Mouse (Mus musculus): ENCODE measurements around the gene Gm29609. TPM values are rescaled to one million over a fixed set of nuclear protein-coding genes. Genes with fewer than 3 reads are reported as not detected.

Gene Gm29609
- polyA plus RNA-seq, 1 experiment from 2014 or later, result 1.2 TPM

GRCm38 (mm10) chr5:31203866-31204265 is 24.2 kb upstream of the Gm29609 start:
- Histone ChIP-seq H3K4me3 (no peak overlapping the region), H3K9me3 (0 out of 2 replicates have a peak, but pooled peaks cover 5% of the 10 kb centered on the region), H3K27ac (replicated peaks) (no peak overlapping the region), H3K27me3 (no peaks in the 10 kb centered on the region), H3K9ac (replicated peaks) (no peak overlapping the region), H3K36me3 (peaks cover 69% of the 10 kb centered on the region), H3K4me2 (replicated peaks) (no peak overlapping the region), H3K4me1 (peaks cover 22% of the 10 kb centered on the region)
- no peak for ATAC-seq (replicated peaks)
- 85% methylated on average over 2 of the region's 2 CpGs for WGBS

GRCm38 (mm10) chr5:31202933-31203332 is 23.2 kb upstream of the Gm29609 start:
- WGBS, result 87% methylated on average over 7 of the region's 7 CpGs
- H3K4me2 ChIP-seq (replicated peaks), result peak overlapping the region; percentile 69
- no peak for ATAC-seq (replicated peaks)
- H3K4me3 ChIP-seq, result peak overlapping the region; percentile 99
- 0 out of 2 replicates have a peak, but pooled peaks cover 5% of the 10 kb centered on the region for H3K9me3 ChIP-seq
- H3K4me1 ChIP-seq, result peaks cover 22% of the 10 kb centered on the region
- peak overlapping the region; percentile 87 for H3K27ac ChIP-seq (replicated peaks)
- peaks cover 78% of the 10 kb centered on the region for H3K36me3 ChIP-seq
- no peaks in the 10 kb centered on the region for H3K27me3 ChIP-seq
- H3K9ac ChIP-seq (replicated peaks), result peak overlapping the region; percentile 49; the same call in 1 of the 2 replicates

- Histone ChIP-seq H3K36me3 (peaks cover 78% of the 10 kb centered on the region), H3K4me1 (peaks cover 22% of the 10 kb centered on the region), H3K4me3 (peak within 1 kb of the TSS; percentile 99), H3K4me2 (replicated peaks) (peak within 1 kb of the TSS; percentile 89), H3K27me3 (no peaks in the 10 kb centered on the region), H3K9ac (replicated peaks) (peak within 1 kb of the TSS; percentile 98), H3K27ac (replicated peaks) (peak within 1 kb of the TSS; percentile 87), H3K9me3 (0 out of 2 replicates have a peak, but pooled peaks cover 5% of the 10 kb centered on the region)
- peak; percentile 97 for ATAC-seq (replicated peaks)
- under 1% methylated on average over 53 of the region's 53 CpGs for WGBS
Measured at GRCm38 (mm10) chr5:31201742-31202590, 22.3 kb upstream of the Gm29609 start, which contains the start of gene Zfp513. TSS of gene Zfp513 (minus strand) at chr5:31202303.

GRCm38 (mm10) chr5:31201042-31201741 is 21.5 kb upstream of the Gm29609 start:
- peak overlapping the region; percentile 87 for H3K27ac ChIP-seq (replicated peaks)
- peaks cover 22% of the 10 kb centered on the region for H3K4me1 ChIP-seq
- WGBS, result 20% methylated on average over 13 of the region's 13 CpGs
- ATAC-seq (replicated peaks), result no peak
- peak overlapping the region; percentile 89 for H3K4me2 ChIP-seq (replicated peaks)
- H3K27me3 ChIP-seq, result no peaks in the 10 kb centered on the region
- H3K9ac ChIP-seq (replicated peaks), result peak overlapping the region; percentile 98
- H3K4me3 ChIP-seq, result peak overlapping the region; percentile 99
- peaks cover 80% of the 10 kb centered on the region for H3K36me3 ChIP-seq
- H3K9me3 ChIP-seq, result 0 out of 2 replicates have a peak, but pooled peaks cover 5% of the 10 kb centered on the region

- H3K4me3 ChIP-seq, result peak overlapping the region; percentile 99
- no peak overlapping the region for H3K4me2 ChIP-seq (replicated peaks)
- H3K36me3 ChIP-seq, result peaks cover 81% of the 10 kb centered on the region
- H3K4me1 ChIP-seq, result peaks cover 22% of the 10 kb centered on the region
- no peak for ATAC-seq (replicated peaks)
- H3K27me3 ChIP-seq, result no peaks in the 10 kb centered on the region
- H3K9me3 ChIP-seq, result 0 out of 2 replicates have a peak, but pooled peaks cover 5% of the 10 kb centered on the region
- H3K27ac ChIP-seq (replicated peaks), result no peak overlapping the region
- WGBS, result 91% methylated on average over 27 of the region's 27 CpGs
- H3K9ac ChIP-seq (replicated peaks), result no peak overlapping the region
Measured at GRCm38 (mm10) chr5:31200327-31200768, 20.6 kb upstream of the Gm29609 start.

- no peak overlapping the region for H3K4me2 ChIP-seq (replicated peaks)
- peak overlapping the region; percentile 99; the same call in 1 of the 2 replicates for H3K4me3 ChIP-seq
- ATAC-seq (replicated peaks), result no peak
- no peak overlapping the region for H3K9ac ChIP-seq (replicated peaks)
- no peak overlapping the region for H3K27ac ChIP-seq (replicated peaks)
- peaks cover 81% of the 10 kb centered on the region for H3K36me3 ChIP-seq
- H3K4me1 ChIP-seq, result peaks cover 22% of the 10 kb centered on the region
- no peaks in the 10 kb centered on the region for H3K27me3 ChIP-seq
- H3K9me3 ChIP-seq, result 0 out of 2 replicates have a peak, but pooled peaks cover 5% of the 10 kb centered on the region
- 85% methylated on average over 9 of the region's 9 CpGs for WGBS
Measured at GRCm38 (mm10) chr5:31199893-31200292, 20.2 kb upstream of the Gm29609 start.

- H3K4me1 ChIP-seq, result peaks cover 27% of the 10 kb centered on the region
- no peak overlapping the region for H3K9ac ChIP-seq (replicated peaks)
- H3K36me3 ChIP-seq, result peaks cover 81% of the 10 kb centered on the region
- no peaks in the 10 kb centered on the region for H3K27me3 ChIP-seq
- no peak overlapping the region for H3K4me3 ChIP-seq
- no peak for ATAC-seq (replicated peaks)
- no peak overlapping the region for H3K27ac ChIP-seq (replicated peaks)
- H3K4me2 ChIP-seq (replicated peaks), result no peak overlapping the region
- 0 out of 2 replicates have a peak, but pooled peaks cover 5% of the 10 kb centered on the region for H3K9me3 ChIP-seq
- 89% methylated on average over 19 of the region's 19 CpGs for WGBS
Measured at GRCm38 (mm10) chr5:31199321-31199892, 19.7 kb upstream of the Gm29609 start.

- Histone ChIP-seq H3K9ac (replicated peaks) (no peak overlapping the region), H3K27me3 (no peaks in the 10 kb centered on the region), H3K36me3 (peaks cover 78% of the 10 kb centered on the region), H3K4me1 (peaks cover 33% of the 10 kb centered on the region), H3K4me3 (no peak overlapping the region), H3K9me3 (0 out of 2 replicates have a peak, but pooled peaks cover 5% of the 10 kb centered on the region), H3K27ac (replicated peaks) (no peak overlapping the region), H3K4me2 (replicated peaks) (no peak overlapping the region)
- WGBS, result 84% methylated on average over 5 of the region's 5 CpGs
- no peak for ATAC-seq (replicated peaks)
Measured at GRCm38 (mm10) chr5:31198616-31199320, 19.1 kb upstream of the Gm29609 start.

GRCm38 (mm10) chr5:31198170-31198569 is 18.5 kb upstream of the Gm29609 start:
- no peaks in the 10 kb centered on the region for H3K27me3 ChIP-seq
- no peak for ATAC-seq (replicated peaks)
- H3K36me3 ChIP-seq, result peaks cover 72% of the 10 kb centered on the region
- no peak overlapping the region for H3K9ac ChIP-seq (replicated peaks)
- peaks cover 35% of the 10 kb centered on the region for H3K4me1 ChIP-seq
- H3K27ac ChIP-seq (replicated peaks), result no peak overlapping the region
- WGBS, result 90% methylated on average over 9 of the region's 9 CpGs
- H3K4me3 ChIP-seq, result no peak overlapping the region
- no peak overlapping the region for H3K4me2 ChIP-seq (replicated peaks)
- H3K9me3 ChIP-seq, result 0 out of 2 replicates have a peak, but pooled peaks cover 5% of the 10 kb centered on the region

- WGBS, result 89% methylated on average over 12 of the region's 12 CpGs
- H3K27ac ChIP-seq (replicated peaks), result no peak overlapping the region
- 0 out of 2 replicates have a peak, but pooled peaks cover 5% of the 10 kb centered on the region for H3K9me3 ChIP-seq
- H3K4me3 ChIP-seq, result no peak overlapping the region
- H3K4me2 ChIP-seq (replicated peaks), result no peak overlapping the region
- no peak overlapping the region for H3K9ac ChIP-seq (replicated peaks)
- ATAC-seq (replicated peaks), result no peak
- peaks cover 67% of the 10 kb centered on the region for H3K36me3 ChIP-seq
- no peaks in the 10 kb centered on the region for H3K27me3 ChIP-seq
- H3K4me1 ChIP-seq, result peaks cover 31% of the 10 kb centered on the region
Measured at GRCm38 (mm10) chr5:31197072-31197471, 17.4 kb upstream of the Gm29609 start.

GRCm38 (mm10) chr5:31196207-31196606 is 16.5 kb upstream of the Gm29609 start:
- Histone ChIP-seq H3K9ac (replicated peaks) (no peak overlapping the region), H3K27me3 (no peaks in the 10 kb centered on the region), H3K4me3 (no peak overlapping the region), H3K27ac (replicated peaks) (no peak overlapping the region), H3K4me1 (peaks cover 34% of the 10 kb centered on the region), H3K9me3 (0 out of 2 replicates have a peak, but pooled peaks cover 5% of the 10 kb centered on the region), H3K4me2 (replicated peaks) (no peak overlapping the region), H3K36me3 (peaks cover 67% of the 10 kb centered on the region)
- ATAC-seq (replicated peaks), result no peak
- whole genome bisulfite sequencing, result 94% methylated on average over 10 of the region's 10 CpGs

All from forebrain, embryonic 15.5 days (tissue).